Mouse (Mus musculus) thymus, adult 2 months (tissue): ENCODE results near the gene Siah2. TPM values are rescaled to one million over a fixed set of nuclear protein-coding genes. Genes with fewer than 3 reads are reported as not detected.

Experiments
- DNase-seq: peaks from one replicate; pipeline ENCODE4 v3.0.0; 2021
- H3K27ac ChIP-seq: fragments of 200-500 bp; 2 replicates; pipeline ENCODE4 v1.5.1; 2012; ENCODE audit warnings: low read length, control low read depth; ENCODE audit not compliant: control insufficient read depth, insufficient read depth
- H3K27me3 ChIP-seq: fragments of 200-500 bp; 2 replicates; pipeline ENCODE4 v1.6.1; 2012; ENCODE audit warnings: mild to moderate bottlenecking, low read length, moderate library complexity, mixed read lengths; ENCODE audit not compliant: control insufficient read depth, insufficient read depth
- H3K36me3 ChIP-seq: fragments of 200-500 bp; 2 replicates; pipeline ENCODE4 v1.6.1; 2012; ENCODE audit warnings: mild to moderate bottlenecking, low read length, moderate library complexity; ENCODE audit not compliant: control insufficient read depth, insufficient read depth
- H3K4me1 ChIP-seq: fragments of 200-500 bp; replicated peaks from 2 replicates; pipeline ENCODE4 v1.6.1; 2012; ENCODE audit warnings: low read length; ENCODE audit not compliant: control insufficient read depth, insufficient read depth
- H3K4me3 ChIP-seq: fragments of 200-500 bp; 2 replicates; pipeline ENCODE4 v1.5.1; 2012; ENCODE audit warnings: mild to moderate bottlenecking, low read length, control low read depth, moderate library complexity; ENCODE audit not compliant: control insufficient read depth, insufficient read depth
- CTCF ChIP-seq: fragments of 200-500 bp; IDR thresholded peaks from 2 replicates; pipeline ENCODE4 v1.5.1; 2012; ENCODE audit warnings: mild to moderate bottlenecking, control low read depth, low read length, moderate library complexity, borderline replicate concordance; ENCODE audit not compliant: control insufficient read depth, poor library complexity, insufficient read depth; ENCODE audit errors: extremely low read depth
- POLR2A ChIP-seq: fragments of 200-500 bp; IDR thresholded peaks from 2 replicates; pipeline ENCODE4 v1.6.1; 2012; ENCODE audit warnings: mild to moderate bottlenecking, low read length, control low read depth, moderate library complexity; ENCODE audit not compliant: control insufficient read depth, poor library complexity, insufficient read depth; ENCODE audit errors: extremely low read depth
- WGBS: fragments of 180-500 bp; shearing (Covaris S2); methylation state at CpG from one replicate; pipeline ENCODE4 v1.1.7; 2018; 5-methylcytosine and 5-hydroxymethylcytosine counted together
- polyA plus RNA-seq: library from polyadenylated mRNA; depleted of rRNA; stranded (reverse); fragments of >200 nt; gene quantifications from 2 replicates; pipeline ENCODE4 v1.2.3, GENCODE M21; 2012

Siah2 gene
- polyA plus RNA-seq, 1 experiment: 19.4 TPM

DNA sequence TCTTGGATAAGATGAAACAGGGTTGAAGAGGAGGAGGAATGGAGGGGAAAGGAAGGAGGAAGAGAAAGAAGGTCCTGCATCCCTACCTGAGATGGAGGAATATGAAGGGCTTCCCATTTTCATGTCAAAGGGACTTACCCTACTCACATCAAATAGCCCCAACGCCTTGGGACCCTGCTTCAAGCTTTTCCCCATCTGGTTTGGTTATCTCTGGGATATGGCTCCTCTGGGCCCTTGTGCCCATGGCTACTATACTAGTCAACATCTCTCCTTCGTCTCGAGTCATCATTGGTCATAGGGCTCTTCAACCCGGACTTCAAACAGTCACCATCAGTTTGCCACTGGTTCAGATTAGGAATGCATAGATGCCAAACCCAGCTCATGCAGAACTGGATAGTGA, 35.4 kb upstream of the Siah2 start:
- Histone ChIP-seq H3K4me3 (no peak overlapping the region), H3K36me3 (no peaks in the 10 kb centered on the region), H3K27me3 (no peaks in the 10 kb centered on the region), H3K27ac (no peak overlapping the region), H3K4me1 (no peaks in the 10 kb centered on the region)
- DNase-seq: no peak
- TF ChIP-seq CTCF (no peak), POLR2A (no peak)
- 88% methylated on average over 4 of the region's 4 CpGs for WGBS

DNA sequence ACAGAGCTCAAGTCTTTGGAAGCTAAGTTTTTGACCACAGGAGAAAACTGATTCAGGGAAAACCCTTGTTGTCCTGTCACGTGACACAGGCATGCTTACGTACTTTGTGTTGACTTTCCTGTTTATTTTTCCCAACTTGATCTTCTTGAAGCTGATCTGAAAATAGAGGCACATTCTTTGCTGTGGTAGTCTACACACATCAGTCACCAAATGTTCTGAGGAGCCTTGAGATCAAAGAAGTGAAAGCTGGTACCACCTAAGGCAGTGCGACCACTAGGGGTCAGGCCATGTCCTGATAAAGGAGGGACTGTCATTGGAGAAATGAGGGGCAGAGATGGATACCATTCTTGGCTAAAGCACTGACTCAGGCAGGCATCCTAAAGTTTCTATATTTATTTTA, 34.8 kb upstream of the Siah2 start:
- H3K4me1 ChIP-seq: no peaks in the 10 kb centered on the region
- no peaks in the 10 kb centered on the region for H3K36me3 ChIP-seq
- H3K27ac ChIP-seq: no peak overlapping the region
- TF ChIP-seq POLR2A (no peak), CTCF (no peak)
- H3K4me3 ChIP-seq: no peak overlapping the region
- no peaks in the 10 kb centered on the region for H3K27me3 ChIP-seq
- WGBS: 48% methylated on average over 3 of the region's 3 CpGs
- peak; percentile 19 for DNase-seq

DNA sequence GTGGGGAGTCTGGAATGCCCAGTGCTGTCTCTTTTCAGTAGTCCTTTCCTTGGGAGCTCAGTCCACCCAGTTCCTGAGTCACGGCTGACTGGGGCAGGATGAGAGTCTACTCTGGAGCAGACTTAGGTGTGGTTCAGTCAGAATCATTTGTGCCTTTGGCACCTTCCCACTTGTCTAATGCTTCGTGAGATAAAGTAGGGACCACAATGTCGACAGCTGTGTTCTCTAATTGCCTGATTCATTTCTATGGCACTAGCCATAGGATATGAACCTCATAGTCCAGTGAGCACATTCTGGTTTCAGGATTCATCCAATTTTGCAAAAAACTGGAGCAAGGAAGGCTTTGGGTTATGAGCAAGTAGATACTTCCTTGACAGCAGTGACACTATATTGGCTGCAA, 34.2 kb upstream of the Siah2 start:
- no peak for TF ChIP-seq POLR2A
- TF ChIP-seq CTCF: no peak
- H3K4me3 ChIP-seq: no peak overlapping the region
- WGBS: 92% methylated on average over 3 of the region's 3 CpGs
- no peaks in the 10 kb centered on the region for H3K27me3 ChIP-seq
- H3K36me3 ChIP-seq: no peaks in the 10 kb centered on the region
- no peak overlapping the region for H3K27ac ChIP-seq
- no peaks in the 10 kb centered on the region for H3K4me1 ChIP-seq
- no peak for DNase-seq

DNA sequence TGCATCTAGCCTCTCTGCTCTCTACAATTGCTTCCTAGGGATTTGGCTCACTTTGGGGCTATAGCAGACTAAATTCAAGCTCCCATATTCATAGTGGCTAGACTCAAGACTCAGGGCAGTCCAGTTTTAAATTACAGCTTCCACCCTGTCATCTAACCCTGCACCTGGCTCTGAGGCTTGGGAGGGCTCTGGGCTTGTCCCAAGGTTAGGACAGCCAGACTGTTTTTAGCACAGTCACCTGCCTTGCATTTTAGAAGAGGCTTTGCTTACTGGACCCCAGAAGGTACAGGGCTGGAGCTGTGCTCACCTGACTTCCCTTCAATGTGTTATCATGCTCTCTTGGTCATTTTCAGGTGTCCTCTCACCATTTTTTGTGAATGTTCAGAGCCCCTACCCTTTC, 32.6 kb upstream of the Siah2 start:
- H3K4me3 ChIP-seq: no peak overlapping the region
- no peaks in the 10 kb centered on the region for H3K4me1 ChIP-seq
- DNase-seq: no peak
- H3K36me3 ChIP-seq: no peaks in the 10 kb centered on the region
- TF ChIP-seq CTCF (no peak), POLR2A (no peak)
- H3K27ac ChIP-seq: no peak overlapping the region
- H3K27me3 ChIP-seq: no peaks in the 10 kb centered on the region

DNA sequence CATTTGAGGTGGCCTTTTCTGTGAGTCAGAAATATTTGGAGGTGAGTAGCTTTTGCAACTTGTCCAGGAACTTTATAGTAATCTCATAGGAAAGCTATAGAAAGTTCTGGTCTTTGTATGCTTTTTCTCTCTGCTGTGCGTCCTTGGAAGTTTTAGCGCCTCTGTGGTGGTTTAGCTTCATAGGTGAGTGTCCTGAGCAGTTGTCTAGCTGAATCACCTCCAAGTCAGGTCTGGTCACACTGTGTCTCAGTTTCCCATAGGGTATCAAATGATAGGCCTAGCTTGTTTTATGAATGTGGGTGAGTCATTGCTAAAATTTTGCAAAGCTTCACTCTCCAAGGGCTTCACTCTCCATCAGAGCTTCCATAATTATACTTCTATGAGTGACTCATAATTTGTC, 31.5 kb upstream of the Siah2 start:
- H3K27ac ChIP-seq: no peak overlapping the region
- H3K36me3 ChIP-seq: no peaks in the 10 kb centered on the region
- no peak overlapping the region for H3K4me3 ChIP-seq
- 96% methylated on average over 2 of the region's 2 CpGs for WGBS
- H3K4me1 ChIP-seq: no peaks in the 10 kb centered on the region
- H3K27me3 ChIP-seq: no peaks in the 10 kb centered on the region
- no peak for DNase-seq
- no peak for TF ChIP-seq POLR2A
- no peak for TF ChIP-seq CTCF

DNA sequence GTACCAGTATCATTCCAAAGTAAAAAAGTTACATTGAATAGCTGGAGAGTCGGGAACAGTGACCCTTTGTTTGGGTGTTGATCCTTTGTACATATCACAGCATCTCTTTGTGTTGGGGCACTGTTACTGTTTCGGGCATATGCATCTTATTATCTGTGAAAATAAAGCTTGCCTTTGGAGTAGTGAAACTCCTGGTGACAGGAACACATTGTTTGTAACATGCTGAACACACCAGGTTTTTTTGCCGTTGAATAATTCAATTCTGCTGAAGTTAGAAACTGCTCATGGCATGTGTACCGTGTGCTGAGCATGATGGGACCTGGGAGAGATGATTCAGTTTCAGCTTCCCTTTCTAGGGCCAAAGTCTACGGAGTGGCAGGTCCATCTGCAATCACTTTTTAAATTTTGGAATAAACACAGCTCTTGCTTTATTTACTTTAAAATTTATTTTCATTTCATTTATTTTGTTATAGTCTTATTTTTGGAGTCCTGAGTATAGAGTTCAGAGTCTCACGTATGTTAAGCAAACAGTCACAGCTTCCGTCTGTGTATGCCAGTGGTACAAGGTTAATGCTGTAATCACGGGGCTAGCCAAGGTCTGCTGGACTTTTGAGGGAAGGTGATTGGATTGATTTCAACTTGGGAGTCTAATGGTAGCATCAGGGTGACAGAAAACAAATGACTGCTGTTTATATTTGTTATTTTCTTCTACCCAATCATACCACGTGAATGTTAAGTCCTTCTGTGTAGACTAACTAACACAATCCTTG, 27.4 kb upstream of the Siah2 start:
- Histone ChIP-seq H3K4me3 (no peak overlapping the region), H3K27me3 (no peaks in the 10 kb centered on the region), H3K27ac (no peak overlapping the region), H3K36me3 (no peaks in the 10 kb centered on the region), H3K4me1 (no peaks in the 10 kb centered on the region)
- 92% methylated on average over 9 of the region's 9 CpGs for WGBS
- TF ChIP-seq CTCF: no peak
- DNase-seq: no peak

DNA sequence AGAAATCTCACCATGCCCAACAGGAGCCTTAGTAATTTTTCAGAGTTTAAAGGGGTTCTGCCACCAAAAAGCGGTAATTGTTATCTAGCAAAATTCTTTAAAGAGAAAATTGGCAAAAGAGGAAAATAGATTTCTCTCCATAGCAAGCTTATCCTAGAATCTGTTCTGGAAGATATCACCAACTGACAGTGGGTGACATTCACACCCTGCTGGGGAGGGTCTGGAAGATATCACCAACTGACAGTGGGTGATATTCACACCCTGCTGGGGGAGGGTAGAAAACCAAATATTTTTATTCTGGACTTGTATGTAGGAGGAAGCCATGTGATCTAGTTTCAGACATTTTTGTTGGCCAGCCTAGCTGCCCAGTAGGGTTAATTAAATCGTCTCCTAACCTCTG, 24.5 kb upstream of the Siah2 start:
- 95% methylated on average over 2 of the region's 2 CpGs for WGBS
- Histone ChIP-seq H3K27ac (no peak overlapping the region), H3K4me1 (no peaks in the 10 kb centered on the region), H3K27me3 (no peaks in the 10 kb centered on the region), H3K4me3 (no peak overlapping the region), H3K36me3 (no peaks in the 10 kb centered on the region)
- no peak for DNase-seq
- no peak for TF ChIP-seq CTCF
